Mouse (Mus musculus) lung, embryonic 14.5 days (tissue): ENCODE measurements around the gene Otp. TPM values are rescaled to one million over a fixed set of nuclear protein-coding genes. Genes with fewer than 3 reads are reported as not detected.

Source experiments
- ATAC-seq: fragments of 200-750 bp; cut with Nextera tagmentation; 2 replicates; pipeline ENCODE4 v1.8.0; 2017; ENCODE audit warnings: mild to moderate bottlenecking, moderate TSS enrichment, moderate library complexity; ENCODE audit not compliant: insufficient read depth
- DNase-seq: peaks from one replicate; pipeline ENCODE4 v3.0.0-alpha.2; 2015
- H3K27ac ChIP-seq: fragments of 300-500 bp; sonication (generic); 2 replicates; pipeline ENCODE4 v1.5.1; 2014; ENCODE audit warnings: low read depth, mild to moderate bottlenecking, moderate library complexity
- H3K27me3 ChIP-seq: fragments of 300-500 bp; sonication (generic); 2 replicates; pipeline ENCODE4 v1.6.1; 2014; ENCODE audit warnings: low read length, control low read depth; ENCODE audit not compliant: insufficient read depth
- H3K36me3 ChIP-seq: fragments of 300-500 bp; sonication (generic); 2 replicates; pipeline ENCODE4 v1.6.1; 2014; ENCODE audit warnings: control low read depth; ENCODE audit not compliant: insufficient read depth
- H3K4me1 ChIP-seq: fragments of 300-500 bp; sonication (generic); 2 replicates; pipeline ENCODE4 v1.6.1; 2014; ENCODE audit warnings: antibody characterized with exemption, control low read depth; ENCODE audit not compliant: insufficient read depth
- H3K4me2 ChIP-seq: fragments of 300-500 bp; sonication (generic); 2 replicates; pipeline ENCODE4 v1.6.1; 2014; ENCODE audit warnings: mild to moderate bottlenecking
- H3K4me3 ChIP-seq: fragments of 300-500 bp; sonication (generic); 2 replicates; pipeline ENCODE4 v1.5.1; 2014; ENCODE audit warnings: low read depth, low read length
- H3K9ac ChIP-seq: fragments of 300-500 bp; sonication (generic); 2 replicates; pipeline ENCODE4 v1.6.1; 2014
- H3K9me3 ChIP-seq: fragments of 300-500 bp; sonication (generic); 2 replicates; pipeline ENCODE4 v1.6.1; 2016; ENCODE audit warnings: low read depth, low read length, control low read depth
- CTCF ChIP-seq: IDR thresholded peaks from 2 replicates; pipeline ENCODE4 v1.5.1; 2016; ENCODE audit warnings: antibody characterized with exemption, low read depth
- WGBS: fragments of 180-500 bp; shearing (Covaris S2); extraction: QIAGEN DNeasy Blood & Tissue Kit; methylation state at CpG from one replicate; pipeline ENCODE4 v1.1.7; 2014; 5-methylcytosine and 5-hydroxymethylcytosine counted together
- polyA plus RNA-seq: library from polyadenylated mRNA; unstranded; fragments of >200 nt; fragmentation: Nextera tagmentation; extraction: Ambion mirVana; gene quantifications from 2 replicates; pipeline ENCODE4 v1.2.1, GENCODE M21; 2014

The Otp gene
- polyA plus RNA-seq, 1 experiment from 2014 or later = not detected

DNA sequence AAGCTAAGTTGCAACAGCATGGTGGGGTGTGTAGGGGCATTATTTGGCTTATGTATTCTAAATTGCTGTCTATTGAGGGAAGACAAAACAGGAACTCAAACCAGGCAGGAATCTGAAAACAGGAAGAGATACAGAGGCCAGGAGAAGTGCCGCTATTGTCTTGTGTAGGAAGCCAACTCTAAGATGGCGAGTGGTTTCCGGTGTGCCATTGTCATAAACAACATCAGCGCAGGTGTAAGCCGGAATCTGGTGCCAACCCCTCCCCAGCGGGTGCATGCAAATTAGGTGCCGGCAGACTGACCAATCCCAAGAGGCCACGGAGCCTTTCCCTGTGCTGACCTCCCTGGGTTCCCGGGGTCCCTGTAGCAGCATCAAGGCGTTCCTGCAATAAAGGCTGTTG is 32.4 kb downstream of the Otp start:
- Histone ChIP-seq H3K27ac (no peak overlapping the region), H3K4me3 (no peak overlapping the region), H3K4me1 (no peaks in the 10 kb centered on the region), H3K4me2 (no peak overlapping the region), H3K27me3 (no peaks in the 10 kb centered on the region), H3K36me3 (no peaks in the 10 kb centered on the region), H3K9ac (no peak overlapping the region), H3K9me3 (no peaks in the 10 kb centered on the region)
- DNase-seq = no peak
- ATAC-seq = no peak
- TF ChIP-seq CTCF = no peak
- 82% methylated on average over 10 of the region's 10 CpGs for WGBS

DNA sequence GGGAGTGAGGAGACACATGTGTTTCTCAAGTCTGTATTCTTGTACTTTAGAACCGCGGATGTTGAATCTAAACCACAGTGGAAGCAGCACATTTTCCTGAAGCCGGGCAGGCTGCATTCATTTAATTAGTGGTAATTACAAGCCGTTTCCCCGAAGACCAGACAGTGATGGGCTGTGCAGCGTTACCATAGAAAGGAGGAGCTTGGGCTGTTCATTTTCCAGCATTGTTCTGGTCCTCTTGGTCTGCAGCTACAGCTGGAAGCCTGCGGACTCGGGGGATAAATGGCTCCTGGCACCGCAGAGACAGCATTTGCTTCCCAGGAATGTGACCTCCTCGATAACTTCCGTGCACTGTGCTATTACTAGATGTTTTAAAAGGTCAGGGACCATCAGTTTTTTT is 37.6 kb downstream of the Otp start:
- H3K4me1 ChIP-seq = no peaks in the 10 kb centered on the region
- no peak overlapping the region for H3K4me2 ChIP-seq
- no peak for TF ChIP-seq CTCF
- 16% methylated on average over 11 of the region's 11 CpGs for WGBS
- H3K27ac ChIP-seq = no peak overlapping the region
- H3K36me3 ChIP-seq = no peaks in the 10 kb centered on the region
- DNase-seq (peak; percentile 11), ATAC-seq (no peak)
- H3K9ac ChIP-seq = no peak overlapping the region
- no peak overlapping the region for H3K4me3 ChIP-seq
- H3K27me3 ChIP-seq = no peaks in the 10 kb centered on the region
- no peaks in the 10 kb centered on the region for H3K9me3 ChIP-seq

DNA sequence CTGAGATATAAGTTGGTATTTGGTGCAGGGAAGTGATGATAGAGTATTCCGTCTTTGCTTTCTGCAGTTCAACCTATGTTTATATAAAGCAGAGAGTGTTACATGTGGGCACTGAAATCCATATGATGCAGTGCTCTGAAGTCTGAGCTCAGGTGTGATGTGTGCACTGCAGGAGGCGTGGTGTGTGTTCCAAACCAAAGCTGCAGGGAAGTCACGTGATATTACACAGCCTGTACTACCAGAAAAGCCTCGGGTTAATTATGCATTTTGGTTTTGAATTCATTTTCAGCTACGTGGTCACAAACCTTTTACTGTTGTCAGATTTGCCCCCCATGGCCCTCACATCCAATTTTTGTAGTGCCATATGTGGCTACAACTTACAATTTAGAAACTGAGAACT is 40.3 kb downstream of the Otp start:
- no peaks in the 10 kb centered on the region for H3K36me3 ChIP-seq
- H3K9ac ChIP-seq = no peak overlapping the region
- ATAC-seq (no peak), DNase-seq (no peak)
- WGBS = 55% methylated on average over 5 of the region's 5 CpGs
- no peak overlapping the region for H3K4me3 ChIP-seq
- H3K4me1 ChIP-seq = no peaks in the 10 kb centered on the region
- H3K4me2 ChIP-seq = no peak overlapping the region
- H3K9me3 ChIP-seq = no peaks in the 10 kb centered on the region
- no peak overlapping the region for H3K27ac ChIP-seq
- no peak for TF ChIP-seq CTCF
- H3K27me3 ChIP-seq = no peaks in the 10 kb centered on the region

DNA sequence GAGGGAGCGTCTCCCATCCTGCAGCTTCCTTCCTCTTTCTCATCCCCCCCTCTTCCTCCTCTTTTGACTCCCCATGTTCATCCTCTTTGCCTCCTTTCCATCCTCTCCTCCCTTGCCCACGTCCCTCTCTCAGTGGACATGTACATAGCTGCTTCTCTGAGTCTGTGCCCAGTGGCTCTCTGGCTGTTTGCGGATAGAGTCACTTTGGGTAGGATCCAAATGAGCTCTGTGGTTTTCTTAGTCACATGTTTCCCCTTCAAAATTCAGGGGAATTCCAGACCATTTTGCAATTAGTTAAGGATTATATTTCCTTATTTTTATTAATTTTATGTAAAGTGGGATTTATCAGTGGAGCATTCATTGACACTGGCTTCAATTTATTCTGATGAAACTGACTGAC is 52.7 kb downstream of the Otp start:
- 58% methylated on average over 3 of the region's 3 CpGs for WGBS

More for the DNA sequence above, 52.7 kb downstream of the Otp start:
- no peaks in the 10 kb centered on the region for H3K4me1 ChIP-seq
- no peak overlapping the region for H3K4me3 ChIP-seq
- no peak overlapping the region for H3K27ac ChIP-seq
- DNase-seq = no peak
- H3K9me3 ChIP-seq = no peaks in the 10 kb centered on the region
- H3K9ac ChIP-seq = no peak overlapping the region
- H3K27me3 ChIP-seq = no peaks in the 10 kb centered on the region
- ATAC-seq = no peak
- H3K36me3 ChIP-seq = no peaks in the 10 kb centered on the region
- H3K4me2 ChIP-seq = no peak overlapping the region
- TF ChIP-seq CTCF = no peak

Other genes with a start within 250 kb of the Otp start
- gene Tbca, start 86.7 kb upstream of the Otp start, polyA plus RNA-seq = 235 and 241 TPM in 2 replicates
- gene Wdr41, start 100.7 kb downstream of the Otp start, polyA plus RNA-seq = 21.5 and 22.2 TPM in 2 replicates